Mouse (Mus musculus) kidney, postnatal 10 days (tissue): ENCODE data around the gene Wrap53.
"Not testable (repeated sequence)": the region's sequence is repeated elsewhere in the genome, so short reads cannot be mapped to it uniquely, and the experiment has no call there.

Experiments used
- DNase-seq: peaks from one replicate; pipeline ENCODE4 v3.0.0; 2021; ENCODE audit warnings: mixed read lengths

Wrap53 gene

DNA sequence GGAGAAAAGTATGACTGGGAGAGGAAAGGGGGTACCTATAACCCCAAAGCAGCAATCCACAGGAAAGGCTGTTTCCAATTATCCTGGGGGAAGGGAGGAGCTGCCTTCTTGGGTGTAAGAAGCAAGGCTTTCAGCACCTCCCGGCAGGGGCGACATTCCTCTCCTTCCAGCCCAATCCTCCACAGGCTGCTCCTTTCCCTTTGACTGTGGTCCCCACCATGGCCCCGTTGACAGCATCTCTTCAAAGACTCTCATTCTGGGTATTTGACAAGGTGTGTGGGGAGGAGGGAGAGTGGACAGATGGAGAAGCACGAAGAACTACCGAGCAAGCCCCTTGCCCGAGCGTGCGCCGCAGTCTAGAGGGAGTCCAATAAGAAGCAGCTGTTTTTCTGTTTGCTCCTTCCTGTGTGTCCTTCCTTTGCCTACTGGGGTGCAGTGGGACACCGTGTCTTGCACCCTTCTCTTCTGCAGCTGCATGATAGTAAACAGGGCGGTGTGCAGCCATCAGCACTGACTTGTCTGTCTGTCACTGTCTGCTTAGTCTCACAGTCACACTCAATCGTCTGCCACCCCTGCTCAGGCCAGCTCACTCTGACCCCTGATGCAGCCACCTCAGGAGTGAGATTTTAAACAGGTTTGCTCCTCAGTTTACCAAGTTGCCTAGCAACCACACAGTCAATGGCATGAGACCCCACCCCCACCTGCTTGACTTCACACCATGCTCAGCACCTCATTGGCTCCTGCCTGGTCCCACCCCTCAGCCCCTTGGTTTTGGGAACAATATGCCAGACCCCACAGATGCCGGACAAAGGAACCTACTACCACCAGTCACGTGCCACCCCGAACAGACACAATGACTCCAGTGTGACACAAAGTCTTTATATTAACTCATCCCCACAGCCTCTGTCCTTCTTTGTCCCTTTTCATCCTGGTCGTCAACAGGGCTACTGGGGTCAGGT, 18.9 kb downstream of the Wrap53 start:
- DNase-seq: no peak

DNA sequence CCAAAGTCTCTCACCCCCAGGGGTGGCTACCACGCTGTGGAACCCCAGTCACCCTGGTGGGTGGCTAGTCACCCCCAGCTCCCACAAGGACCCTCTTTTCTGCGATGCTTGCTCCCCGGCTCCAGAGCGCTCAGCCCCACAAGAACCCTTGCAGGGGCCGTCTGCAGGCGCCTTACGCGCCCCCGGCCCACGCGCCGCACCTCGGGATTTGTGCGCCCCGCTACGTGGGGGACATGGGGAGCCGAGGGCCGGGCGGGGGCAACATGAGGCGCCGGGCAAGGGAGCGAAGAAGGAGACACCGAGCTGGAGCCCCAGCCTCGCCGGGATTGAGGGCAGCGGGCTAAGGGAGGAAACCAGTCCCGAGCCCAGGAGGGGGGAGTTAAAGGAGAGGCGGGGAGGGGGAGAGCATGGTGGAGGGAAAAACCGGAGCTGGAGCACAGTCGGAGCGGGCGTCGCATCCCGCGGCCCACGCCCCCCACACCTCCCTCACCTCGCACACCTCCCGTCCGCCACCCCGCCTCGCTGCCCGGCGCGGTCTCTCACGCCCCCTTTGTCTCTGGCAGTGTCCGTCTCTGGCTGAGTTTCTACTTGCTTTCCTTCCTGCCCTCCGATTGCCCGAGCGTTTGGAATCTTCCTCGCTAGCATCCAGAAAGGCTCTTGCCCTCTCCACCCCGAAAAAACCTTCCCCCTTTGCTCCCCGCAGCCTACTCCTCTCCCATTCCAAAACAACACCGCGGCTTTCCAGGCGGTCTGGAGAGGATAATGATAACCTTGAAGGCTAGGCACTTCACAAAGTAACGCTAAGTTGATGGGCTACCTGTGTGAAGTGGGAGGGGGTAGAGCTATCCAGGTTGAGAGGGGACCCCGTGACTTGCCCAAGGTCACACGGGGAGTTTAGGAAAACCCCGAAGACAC, 19.9 kb downstream of the Wrap53 start, which contains the start of gene Efnb3:
Efnb3 (minus strand) TSS at position 355 of the 915 bp plus-strand sequence.
- peak; percentile 68 for DNase-seq

DNA sequence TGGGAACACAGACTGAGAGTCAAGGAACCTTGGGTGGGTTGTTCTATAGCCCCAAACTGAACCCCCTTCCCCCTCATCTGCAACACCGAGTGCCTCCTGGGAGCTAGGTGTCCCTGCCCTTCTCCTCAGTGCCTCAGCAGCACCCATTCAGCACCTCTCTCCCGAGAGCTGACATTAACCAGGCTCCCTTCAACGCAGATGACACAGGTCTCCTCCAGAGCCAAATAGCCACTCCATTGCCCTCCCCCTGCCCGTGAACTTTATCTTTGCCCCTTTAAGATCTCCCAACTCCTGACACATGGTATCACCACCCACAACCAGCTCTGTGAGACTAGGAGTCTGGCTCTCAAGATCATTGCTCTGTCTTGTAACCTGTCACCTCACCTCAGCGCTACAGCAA, 20.9 kb downstream of the Wrap53 start:
- DNase-seq: no peak

DNA sequence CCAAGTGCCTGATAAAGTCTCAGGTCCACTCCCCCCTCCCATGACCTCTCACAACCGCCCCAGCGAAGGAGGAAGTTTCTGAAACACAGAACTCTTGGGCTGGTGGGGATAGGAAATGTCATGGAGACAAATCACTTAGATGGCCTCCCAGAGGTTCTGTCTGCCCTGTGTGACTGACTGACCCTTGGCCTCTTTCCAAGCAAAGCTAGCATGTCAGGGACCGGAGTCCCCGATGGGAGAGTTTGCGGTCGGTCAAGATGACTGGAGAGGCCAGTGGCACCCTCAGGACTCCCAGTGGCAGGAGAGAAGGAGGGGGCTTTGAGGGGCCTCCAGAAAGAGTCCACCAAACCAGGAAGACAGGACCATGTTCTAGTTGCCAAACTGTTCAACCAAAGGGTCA, 21.3 kb downstream of the Wrap53 start:
- peak; percentile 37 for DNase-seq

DNA sequence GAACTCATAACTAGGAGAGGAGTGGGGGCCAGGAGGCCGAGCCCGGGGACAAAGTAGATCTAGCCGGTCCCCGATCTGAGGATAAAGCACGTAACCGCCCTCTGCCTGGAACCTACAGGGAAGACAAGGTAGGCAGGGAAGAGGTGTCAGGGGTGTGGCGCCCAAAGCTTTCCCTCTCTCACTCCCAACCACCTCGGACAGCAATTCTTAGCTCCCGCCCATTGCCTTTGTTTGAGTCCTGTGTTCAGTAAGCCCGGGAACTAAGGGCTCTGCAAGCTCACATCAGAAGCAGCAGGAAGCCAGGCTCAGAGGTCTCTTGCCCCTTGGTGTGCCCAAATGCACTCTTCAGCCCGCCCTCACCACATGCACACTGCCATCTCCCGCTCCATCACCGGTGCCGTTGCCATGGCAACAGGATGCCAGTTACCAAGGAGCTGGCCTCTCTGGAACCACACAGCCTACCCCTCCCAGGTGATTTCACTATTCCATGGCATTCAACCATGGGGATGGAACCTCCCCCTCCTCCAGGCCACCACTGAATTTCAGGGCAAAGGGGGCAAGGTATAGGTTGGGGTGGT, 22.6 kb downstream of the Wrap53 start:
- no peak for DNase-seq

DNA sequence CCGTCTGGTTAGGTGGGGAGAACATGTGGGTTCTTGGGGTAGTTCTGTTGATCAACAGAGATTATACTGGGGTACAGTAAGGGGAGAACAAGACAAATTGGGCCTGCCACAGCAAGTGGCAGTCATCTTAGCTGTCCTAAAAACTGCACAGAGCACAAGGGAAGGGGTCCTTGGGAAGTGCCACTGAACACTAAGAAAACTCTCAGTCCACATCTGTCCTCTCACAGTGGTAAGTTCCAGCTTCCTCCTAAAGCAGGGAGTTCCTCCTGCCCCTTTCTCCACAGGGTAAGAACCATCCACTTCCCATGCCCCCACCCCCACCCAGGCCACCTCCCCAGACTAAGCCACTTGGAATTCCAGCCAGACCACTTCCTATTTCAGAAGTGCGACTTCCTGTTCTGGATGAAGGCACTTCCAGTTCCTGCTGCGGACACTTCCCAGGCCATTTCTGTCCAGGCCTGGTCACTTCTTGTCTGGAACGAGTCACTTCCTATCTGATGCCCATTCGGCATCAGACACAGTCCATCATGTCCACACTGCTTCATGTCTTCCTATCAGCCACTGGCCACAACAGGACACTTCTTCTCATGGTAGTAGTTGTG, 25.4 kb downstream of the Wrap53 start:
- DNase-seq: no peak

DNA sequence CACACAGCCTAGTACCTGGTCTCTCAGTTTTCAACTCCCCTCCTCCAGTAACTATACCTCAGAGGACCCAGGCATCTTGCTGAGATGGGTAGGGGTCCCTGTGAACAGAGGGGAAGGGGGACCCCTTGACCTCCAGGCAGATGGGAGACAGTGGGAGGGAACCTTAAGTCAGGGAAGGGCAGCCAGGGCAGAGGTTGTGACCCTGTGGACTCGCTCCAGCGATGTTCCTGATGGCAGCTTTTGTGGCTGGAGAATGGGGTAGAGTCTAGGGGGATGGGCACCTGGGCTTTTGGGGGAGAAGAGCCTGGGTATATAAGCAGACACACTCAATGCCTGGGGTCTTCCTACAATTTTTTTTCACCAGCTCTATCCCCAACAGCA, 26.7 kb downstream of the Wrap53 start:
- no peak for DNase-seq

DNA sequence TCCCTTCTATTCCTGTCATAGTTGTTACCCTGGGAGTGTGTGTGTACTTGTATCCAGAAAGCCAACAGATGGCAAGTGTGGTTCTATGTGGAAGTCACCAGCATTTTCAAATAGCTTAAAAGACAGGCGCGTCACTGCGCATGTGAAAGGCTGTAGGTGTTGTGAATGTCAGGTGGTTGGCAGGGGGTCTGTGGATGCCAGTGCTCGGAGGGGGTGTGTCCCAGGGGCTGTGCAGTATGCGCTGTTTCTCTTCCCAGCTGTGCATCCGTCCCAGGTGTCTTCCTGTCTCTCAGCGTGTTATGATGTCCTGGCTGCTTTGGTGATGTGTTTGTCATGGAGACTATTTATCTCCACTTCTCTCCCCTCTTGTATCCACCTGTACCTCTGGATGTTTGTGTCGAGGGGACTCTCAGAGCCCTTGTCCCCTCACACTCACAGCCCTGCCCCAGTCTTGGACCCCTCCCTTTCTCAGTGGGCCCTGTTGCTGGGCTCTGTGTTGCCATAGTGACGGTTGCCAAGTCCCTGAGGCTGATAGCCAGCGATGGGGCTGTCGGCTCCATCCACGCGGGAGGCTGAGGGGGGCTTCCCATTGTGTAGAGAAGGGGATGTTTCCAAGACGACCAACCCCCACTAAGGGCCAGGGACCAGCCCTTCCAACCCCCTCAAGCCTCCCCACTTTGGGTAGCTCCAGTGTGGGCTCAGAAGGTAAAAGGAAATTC, 27.3 kb downstream of the Wrap53 start:
- DNase-seq: no peak

DNA sequence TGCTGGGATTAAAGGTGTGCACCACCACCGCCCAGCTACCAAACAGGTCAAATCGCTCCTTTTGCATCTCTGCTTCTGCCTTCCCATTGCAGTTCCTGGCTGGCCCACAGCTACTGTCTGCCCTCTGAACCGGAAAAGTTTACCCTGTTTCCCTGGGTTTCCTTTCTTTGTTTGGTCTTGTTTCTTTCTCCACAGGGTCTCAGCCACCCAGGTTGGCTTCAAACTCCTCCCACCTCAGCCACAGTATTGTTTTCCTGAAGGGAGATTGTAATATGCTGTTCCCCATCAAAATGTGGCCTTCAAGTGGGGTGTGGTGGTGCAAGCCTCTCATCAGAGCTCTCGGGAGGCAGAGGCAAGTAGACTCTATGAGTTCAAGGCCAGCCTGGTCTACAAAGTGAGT, 28.7 kb downstream of the Wrap53 start:
- no peak for DNase-seq

DNA sequence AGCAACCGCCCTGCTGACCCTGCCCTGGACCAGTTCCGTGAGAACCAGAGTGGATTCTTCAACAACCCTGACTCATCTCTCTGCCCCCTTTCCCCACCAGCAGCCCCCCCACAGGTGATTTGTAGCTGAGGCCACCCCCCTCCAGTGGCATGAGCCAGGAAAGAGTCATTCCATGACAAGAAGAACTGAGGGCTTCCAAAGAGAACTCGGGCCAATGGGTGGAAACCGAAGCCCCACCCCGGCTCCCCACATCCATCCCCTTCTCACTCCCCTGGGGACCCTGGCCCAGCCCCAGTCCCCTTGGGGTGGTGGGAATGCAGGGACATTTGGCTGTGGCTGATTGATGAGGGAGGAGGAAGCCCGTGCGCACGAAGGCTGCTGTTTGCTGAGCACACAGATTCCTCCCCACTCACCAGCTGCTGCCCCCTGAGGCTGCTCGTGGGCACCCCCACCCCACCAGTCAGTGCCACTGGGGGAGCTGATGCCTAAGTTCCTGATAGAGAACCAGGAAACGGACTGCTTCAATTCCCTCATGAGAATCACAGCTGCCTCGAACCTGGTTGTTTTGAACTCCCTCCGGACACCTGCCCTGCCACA, 30.9 kb downstream of the Wrap53 start, which contains the start of gene Dnah2:
Dnah2 (minus strand) TSS at position 51 of the 597 bp plus-strand sequence.
- no peak for DNase-seq

DNA sequence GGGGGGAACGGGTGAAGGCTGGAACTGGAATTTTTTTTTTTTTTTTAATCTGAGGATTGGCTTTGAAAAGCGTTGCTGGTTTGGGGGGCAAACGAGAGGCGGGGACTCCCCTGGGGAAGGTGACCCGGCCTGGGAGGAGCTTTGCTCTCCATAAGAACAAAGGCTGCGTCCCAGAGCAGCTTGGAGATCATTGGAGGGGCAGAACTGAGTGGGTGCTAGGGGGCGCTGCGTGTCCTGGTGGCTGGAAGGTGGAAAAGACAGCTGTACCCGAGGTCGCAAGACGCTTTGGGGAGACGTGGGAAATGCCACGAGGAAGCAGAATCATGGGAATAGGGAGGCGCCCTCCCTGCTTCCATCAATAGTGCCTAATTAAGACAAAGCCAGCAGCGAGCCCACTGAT, 33.0 kb downstream of the Wrap53 start:
- peak; percentile 73 for DNase-seq

DNA sequence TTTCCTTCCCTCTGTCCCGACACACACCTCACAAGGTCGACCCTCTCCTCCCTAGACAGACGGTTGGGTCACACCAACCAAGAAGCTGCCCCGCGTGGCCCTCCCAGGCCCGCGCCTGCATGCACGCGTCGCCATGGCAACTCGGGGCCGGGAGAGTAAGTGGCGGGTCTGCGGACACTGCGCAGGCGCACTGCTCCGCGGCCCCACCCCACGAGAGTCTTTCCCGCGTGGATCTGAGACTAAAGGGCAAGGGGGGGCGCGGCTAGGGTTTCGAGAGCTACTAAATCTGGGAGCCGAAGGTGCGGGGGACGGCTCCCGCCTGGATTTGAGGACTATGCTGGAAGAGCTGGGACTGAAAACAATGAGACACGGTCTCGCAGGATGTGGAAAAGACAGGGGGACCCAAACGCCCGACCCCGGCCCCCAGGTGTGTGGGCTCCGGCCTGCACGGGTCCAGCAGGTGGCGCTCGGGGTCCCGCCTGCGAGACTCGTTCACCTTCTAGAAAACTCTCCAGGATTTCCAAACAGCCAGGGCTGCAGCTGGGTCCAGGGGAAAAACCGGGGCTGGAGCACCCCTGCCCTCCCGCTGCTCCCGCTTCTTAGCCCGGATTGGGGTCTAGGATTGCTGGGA, 33.5 kb downstream of the Wrap53 start:
- DNase-seq: peak; percentile 91

DNA sequence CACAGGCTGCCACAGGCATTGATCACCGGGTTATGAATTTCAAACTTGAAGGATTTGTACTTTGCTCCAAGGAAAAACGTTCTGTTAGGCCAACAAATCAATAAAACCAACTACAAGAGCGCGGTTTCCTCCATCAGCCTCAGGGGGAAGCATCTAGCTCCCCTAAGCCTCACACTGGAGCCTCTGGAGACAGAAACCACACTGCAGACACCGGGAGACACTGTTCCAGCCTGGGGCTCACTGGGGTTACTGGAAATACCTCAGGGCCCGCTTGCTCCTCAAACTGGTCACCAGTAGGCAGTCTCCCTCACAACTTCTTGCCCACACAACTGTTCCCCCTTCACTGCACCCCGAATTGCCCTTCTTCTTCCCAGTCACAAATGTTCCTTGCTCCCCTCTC, 34.1 kb downstream of the Wrap53 start:
- no peak for DNase-seq

DNA sequence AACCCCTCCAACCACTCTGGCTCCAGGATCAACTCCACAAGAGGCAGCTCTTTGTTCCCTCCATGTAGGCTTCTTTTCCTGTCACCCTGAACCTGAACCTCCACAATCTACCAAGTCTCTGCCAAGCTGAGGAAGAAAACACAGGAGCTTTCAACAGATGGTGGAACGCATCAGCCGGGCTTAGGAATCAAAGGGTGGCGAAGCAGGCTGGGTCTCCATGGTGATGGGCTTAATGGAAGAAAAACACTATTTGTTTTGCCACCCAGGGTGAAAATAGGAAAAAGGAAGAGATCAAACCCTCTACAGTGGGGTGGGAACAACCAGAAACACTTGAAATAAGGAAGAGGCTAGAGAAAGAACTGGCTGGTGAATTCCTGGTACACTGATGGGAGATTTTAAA, 36.5 kb downstream of the Wrap53 start:
- no peak for DNase-seq

DNA sequence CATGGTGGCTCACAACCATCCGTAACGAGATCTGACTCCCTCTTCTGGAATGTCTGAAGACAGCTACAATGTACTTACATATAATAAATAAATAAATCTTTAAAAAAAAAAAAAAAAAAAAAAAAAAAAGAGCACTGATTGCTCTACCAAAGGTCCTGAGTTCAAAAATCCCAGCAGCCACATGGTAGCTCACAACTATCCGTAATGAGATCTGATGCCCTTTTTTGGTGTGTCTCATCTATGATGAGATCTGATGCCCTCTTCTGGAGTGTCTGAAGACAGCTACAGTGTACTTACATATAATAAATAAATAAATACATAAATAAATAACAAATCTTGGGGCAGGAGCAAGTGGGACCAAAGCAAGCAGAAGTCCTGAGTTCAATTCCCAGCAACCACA, 38.3 kb downstream of the Wrap53 start:
- DNase-seq: not testable (repeated sequence)

DNA sequence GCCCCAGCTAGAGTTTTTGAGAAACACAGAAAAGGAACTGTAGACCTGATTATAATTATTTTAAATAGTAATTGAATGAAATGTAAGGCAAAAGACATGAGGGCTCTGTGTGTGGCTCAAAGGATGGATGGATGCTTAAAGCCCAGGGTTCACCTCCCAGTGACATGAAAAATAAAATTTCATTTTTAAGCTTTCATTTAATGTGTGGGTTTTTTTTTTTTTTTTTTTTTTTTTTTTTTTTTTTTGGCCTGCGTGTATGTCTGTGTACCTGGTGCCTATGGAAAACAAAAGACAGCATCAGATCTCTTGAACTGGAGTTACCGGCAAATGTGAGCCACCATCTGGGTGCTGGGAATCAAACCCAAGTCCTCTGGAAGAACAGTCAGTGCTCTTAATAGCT, 39.4 kb downstream of the Wrap53 start:
- no peak for DNase-seq

DNA sequence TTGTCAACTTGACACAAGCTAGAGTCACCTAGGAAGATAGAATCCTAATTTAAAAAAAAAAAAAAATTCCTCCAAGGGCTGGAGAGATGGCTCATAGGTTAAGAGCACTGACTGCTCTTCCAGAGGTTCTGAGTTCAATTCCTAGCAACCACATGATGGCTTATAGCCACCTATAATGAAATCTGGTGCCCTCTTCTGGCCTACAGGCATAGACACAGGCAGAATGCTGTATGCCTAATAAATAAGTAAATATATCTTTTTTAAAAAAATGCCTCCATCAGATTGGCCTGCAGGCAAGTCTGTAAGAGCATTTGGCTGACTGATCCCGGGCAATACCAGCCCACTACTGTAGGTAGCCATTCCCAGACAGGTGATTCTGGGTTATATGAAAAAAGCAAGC, 45.1 kb downstream of the Wrap53 start:
- DNase-seq: no peak

DNA sequence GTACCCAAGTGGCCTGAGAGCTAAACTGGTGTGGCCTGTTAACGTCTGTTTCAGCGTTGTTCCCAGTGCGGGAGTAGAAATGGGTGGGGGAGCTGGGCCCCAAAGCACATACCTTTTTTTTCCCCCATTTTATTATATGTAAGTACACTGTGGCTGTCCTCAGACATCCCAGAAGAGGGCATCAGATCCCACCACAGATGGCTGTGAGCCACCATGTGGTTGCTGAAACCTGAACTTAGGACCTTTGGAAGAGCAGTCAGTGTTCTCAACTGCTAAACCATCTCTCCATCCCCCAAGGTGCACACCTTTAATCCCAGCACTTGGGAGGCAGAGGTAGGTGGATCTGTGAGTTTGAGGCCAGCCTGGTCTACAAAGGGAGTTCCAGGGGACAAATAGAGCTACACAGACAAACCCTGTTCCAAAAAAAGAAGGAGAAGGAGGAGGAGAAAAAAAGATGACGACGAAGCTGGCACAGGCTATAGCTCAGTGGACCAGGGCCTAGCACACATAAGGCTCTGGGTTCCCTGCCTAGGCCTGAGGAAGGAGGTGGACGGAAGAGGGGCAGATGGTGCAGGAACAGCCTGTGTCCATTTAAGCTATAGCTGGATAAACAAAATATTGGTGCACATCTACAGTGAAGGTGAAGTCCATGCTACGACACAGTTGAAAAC, 47.4 kb downstream of the Wrap53 start:
- DNase-seq: no peak

DNA sequence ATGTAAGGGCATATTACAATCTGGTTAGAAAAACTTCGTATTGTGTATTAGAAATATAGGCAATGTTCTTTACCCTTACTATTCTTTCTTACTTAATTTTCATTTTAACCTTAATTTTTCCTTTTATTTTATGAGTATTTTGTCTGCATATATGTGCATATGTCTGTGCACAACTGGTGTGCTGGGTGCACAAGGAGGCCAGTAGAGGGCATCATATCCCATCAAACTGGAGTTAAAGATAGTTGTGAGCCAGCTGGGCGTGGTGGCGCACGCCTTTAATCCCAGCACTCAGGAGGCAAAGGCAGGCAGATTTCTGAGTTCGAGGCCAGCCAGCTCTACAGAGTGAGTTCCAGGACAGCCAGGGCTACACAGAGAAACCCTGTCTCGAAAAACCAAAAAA, 49.3 kb downstream of the Wrap53 start:
- not testable (repeated sequence) for DNase-seq

DNA sequence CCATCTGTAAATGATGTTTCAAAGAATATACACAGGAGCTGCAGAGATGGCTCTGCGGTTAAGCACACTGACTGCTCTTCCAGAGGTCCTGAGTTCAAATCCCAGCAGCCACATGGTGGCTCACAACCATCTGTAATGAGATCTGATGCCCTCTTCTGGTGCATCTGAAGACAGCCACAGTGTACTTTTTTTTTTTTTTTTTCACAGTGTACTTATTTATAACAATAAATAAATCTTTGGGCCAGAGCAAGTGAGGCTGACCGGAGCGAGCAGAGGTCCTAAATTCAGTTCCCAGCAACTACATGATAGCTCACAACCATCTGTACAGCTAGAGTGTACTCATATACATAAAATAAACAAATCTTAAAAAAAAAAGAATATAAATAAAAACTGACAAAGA, 49.8 kb downstream of the Wrap53 start:
- DNase-seq: not testable (repeated sequence)

DNA sequence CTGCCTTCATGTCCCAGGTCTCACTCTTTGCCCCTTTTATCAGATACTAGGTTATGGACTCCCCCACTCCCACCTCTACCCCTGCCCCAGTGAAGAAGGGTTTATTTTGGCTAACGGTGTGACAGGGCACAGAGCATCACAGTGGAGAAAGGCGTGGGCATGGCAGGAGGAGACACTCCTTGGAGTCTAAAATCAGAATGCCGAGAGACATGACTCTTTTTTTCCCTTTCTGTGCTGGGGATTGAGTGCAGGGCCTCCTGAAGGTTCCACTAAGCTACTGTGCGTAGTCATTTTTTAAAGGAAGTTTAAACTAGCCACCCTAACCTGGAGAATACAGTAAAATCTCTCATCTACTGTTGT, 52.0 kb downstream of the Wrap53 start:
- no peak for DNase-seq
